Mouse (Mus musculus): ENCODE measurements around the gene Ggt1.

- TF ChIP-seq POLR2A (IDR thresholded peaks at IDR 0.05; ENCODE audit: borderline replicate concordance, low read depth, low read length) (no peak), CTCF (IDR thresholded peaks at IDR 0.05; ENCODE audit: low read depth, low read length) (no peak)
Measured at GRCm38 (mm10) chr10:75558515-75558914, 2.9 kb upstream of the Ggt1 start.

Data from bone marrow macrophage, adult 2 months (primary cell).